Mouse (Mus musculus): ENCODE measurements around the gene Tgfbr1.

DNA sequence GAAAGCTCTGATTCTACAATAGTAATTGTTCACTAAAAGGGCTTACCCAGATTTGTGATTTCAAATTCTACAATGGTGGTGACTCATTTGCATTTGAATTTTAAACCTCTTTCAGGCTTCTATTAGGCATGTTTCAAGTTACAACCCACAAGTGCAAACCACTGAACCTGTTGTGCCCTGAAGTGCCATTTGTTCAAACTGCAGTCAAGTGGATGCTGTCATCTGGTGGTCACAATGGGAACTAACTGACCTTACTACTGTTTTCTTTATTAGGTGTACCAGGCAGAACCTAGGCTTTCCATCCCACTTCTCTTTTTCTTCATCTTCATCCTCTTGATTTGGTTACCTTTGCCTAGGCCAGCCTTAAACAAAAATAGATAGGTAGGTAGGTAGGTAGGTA is 46.8 kb downstream of the Tgfbr1 start:
- peak; percentile 45; the same call in 1 of the 2 replicates for TF ChIP-seq CTCF (IDR thresholded peaks at IDR 0.05; ENCODE audit: low read depth, low read length)
- no peak for TF ChIP-seq GATA1 (IDR thresholded peaks at IDR 0.05; ENCODE audit: borderline replicate concordance, low read length)
- TF ChIP-seq POLR2AphosphoS5 (IDR thresholded peaks at IDR 0.05; ENCODE audit: insufficient replicate concordance, low read depth, low read length): no peak
- TF ChIP-seq GATA2 (IDR thresholded peaks at IDR 0.05; ENCODE audit: borderline replicate concordance, low read depth, low read length): no peak
- TF ChIP-seq TAL1 (conservative IDR thresholded peaks at IDR 0.05; ENCODE audit: low read depth, low read length): no peak
